Mouse (Mus musculus) lung, embryonic 14.5 days (tissue): ENCODE results near the gene Lmnb2. TPM values are rescaled to one million over a fixed set of nuclear protein-coding genes. Genes with fewer than 3 reads are reported as not detected.

Source experiments
- ATAC-seq: fragments of 200-750 bp; cut with Nextera tagmentation; 2 replicates; pipeline ENCODE4 v1.8.0; 2017; ENCODE audit warnings: mild to moderate bottlenecking, moderate TSS enrichment, moderate library complexity; ENCODE audit not compliant: insufficient read depth
- DNase-seq: peaks from one replicate; pipeline ENCODE4 v3.0.0-alpha.2; 2015
- H3K27ac ChIP-seq: fragments of 300-500 bp; sonication (generic); 2 replicates; pipeline ENCODE4 v1.5.1; 2014; ENCODE audit warnings: low read depth, mild to moderate bottlenecking, moderate library complexity
- H3K27me3 ChIP-seq: fragments of 300-500 bp; sonication (generic); 2 replicates; pipeline ENCODE4 v1.6.1; 2014; ENCODE audit warnings: low read length, control low read depth; ENCODE audit not compliant: insufficient read depth
- H3K36me3 ChIP-seq: fragments of 300-500 bp; sonication (generic); 2 replicates; pipeline ENCODE4 v1.6.1; 2014; ENCODE audit warnings: control low read depth; ENCODE audit not compliant: insufficient read depth
- H3K4me1 ChIP-seq: fragments of 300-500 bp; sonication (generic); 2 replicates; pipeline ENCODE4 v1.6.1; 2014; ENCODE audit warnings: antibody characterized with exemption, control low read depth; ENCODE audit not compliant: insufficient read depth
- H3K4me2 ChIP-seq: fragments of 300-500 bp; sonication (generic); 2 replicates; pipeline ENCODE4 v1.6.1; 2014; ENCODE audit warnings: mild to moderate bottlenecking
- H3K4me3 ChIP-seq: fragments of 300-500 bp; sonication (generic); 2 replicates; pipeline ENCODE4 v1.5.1; 2014; ENCODE audit warnings: low read depth, low read length
- H3K9ac ChIP-seq: fragments of 300-500 bp; sonication (generic); 2 replicates; pipeline ENCODE4 v1.6.1; 2014
- H3K9me3 ChIP-seq: fragments of 300-500 bp; sonication (generic); 2 replicates; pipeline ENCODE4 v1.6.1; 2016; ENCODE audit warnings: low read depth, low read length, control low read depth
- CTCF ChIP-seq: IDR thresholded peaks from 2 replicates; pipeline ENCODE4 v1.5.1; 2016; ENCODE audit warnings: antibody characterized with exemption, low read depth
- WGBS: fragments of 180-500 bp; shearing (Covaris S2); extraction: QIAGEN DNeasy Blood & Tissue Kit; methylation state at CpG from one replicate; pipeline ENCODE4 v1.1.7; 2014; 5-methylcytosine and 5-hydroxymethylcytosine counted together
- polyA plus RNA-seq: library from polyadenylated mRNA; unstranded; fragments of >200 nt; fragmentation: Nextera tagmentation; extraction: Ambion mirVana; gene quantifications from 2 replicates; pipeline ENCODE4 v1.2.1, GENCODE M21; 2014

Gene Lmnb2
- polyA plus RNA-seq, 1 experiment from 2014 or later: 24.4 TPM

GRCm38 (mm10) chr10:80946684-80947437, 28.8 kb upstream of the Lmnb2 start:
- Histone ChIP-seq H3K9ac (peak overlapping the region; percentile 16; the same call in 1 of the 2 replicates), H3K4me1 (peaks cover 15% of the 10 kb centered on the region; the same call in 1 of the 2 replicates), H3K9me3 (no peaks in the 10 kb centered on the region), H3K27me3 (no peaks in the 10 kb centered on the region), H3K4me3 (no peak overlapping the region), H3K4me2 (no peak overlapping the region), H3K27ac (no peak overlapping the region), H3K36me3 (no peaks in the 10 kb centered on the region)
- 58% methylated on average over 14 of the region's 14 CpGs for WGBS
- TF ChIP-seq CTCF: peak; percentile 64
- ATAC-seq (no peak), DNase-seq (no peak)

- no peak for DNase-seq
- Histone ChIP-seq H3K4me3 (no peak overlapping the region), H3K9ac (no peak overlapping the region), H3K4me2 (no peak overlapping the region), H3K9me3 (no peaks in the 10 kb centered on the region), H3K27me3 (no peaks in the 10 kb centered on the region), H3K36me3 (no peaks in the 10 kb centered on the region), H3K4me1 (peaks cover 32% of the 10 kb centered on the region), H3K27ac (no peak overlapping the region)
- no peak for TF ChIP-seq CTCF
- no peak for ATAC-seq
- WGBS: 70% methylated on average over 5 of the region's 5 CpGs
These were observed 26.2 kb upstream of the Lmnb2 start for GRCm38 (mm10) chr10:80944231-80944630.

- no peaks in the 10 kb centered on the region for H3K9me3 ChIP-seq
- WGBS: 44% methylated on average over 9 of the region's 9 CpGs
- ATAC-seq: no peak
- H3K9ac ChIP-seq: no peak overlapping the region
- H3K27ac ChIP-seq: no peak overlapping the region
- no peaks in the 10 kb centered on the region for H3K36me3 ChIP-seq
- no peak for DNase-seq
- H3K4me1 ChIP-seq: peaks cover 37% of the 10 kb centered on the region
- H3K4me3 ChIP-seq: no peak overlapping the region
- no peak for TF ChIP-seq CTCF
- H3K27me3 ChIP-seq: no peaks in the 10 kb centered on the region
- no peak overlapping the region for H3K4me2 ChIP-seq
These were observed 25.7 kb upstream of the Lmnb2 start for GRCm38 (mm10) chr10:80943701-80944100.

GRCm38 (mm10) chr10:80942919-80943318, 24.9 kb upstream of the Lmnb2 start:
- DNase-seq (no peak), ATAC-seq (no peak)
- Histone ChIP-seq H3K9ac (no peak overlapping the region), H3K27me3 (no peaks in the 10 kb centered on the region), H3K4me3 (no peak overlapping the region), H3K36me3 (no peaks in the 10 kb centered on the region), H3K4me1 (peaks cover 35% of the 10 kb centered on the region), H3K4me2 (no peak overlapping the region), H3K27ac (no peak overlapping the region), H3K9me3 (no peaks in the 10 kb centered on the region)
- WGBS: 51% methylated on average over 8 of the region's 8 CpGs
- TF ChIP-seq CTCF: no peak

- DNase-seq (no peak), ATAC-seq (no peak)
- Histone ChIP-seq H3K9ac (no peak overlapping the region), H3K27ac (peak overlapping the region; percentile 79), H3K4me2 (peak overlapping the region; percentile 82), H3K4me1 (peaks cover 40% of the 10 kb centered on the region), H3K27me3 (peaks cover 5% of the 10 kb centered on the region), H3K36me3 (no peaks in the 10 kb centered on the region), H3K4me3 (no peak overlapping the region), H3K9me3 (no peaks in the 10 kb centered on the region)
- TF ChIP-seq CTCF: no peak
- WGBS: 52% methylated on average over 2 of the region's 2 CpGs
These were observed 22.9 kb upstream of the Lmnb2 start for GRCm38 (mm10) chr10:80940988-80941347.

- H3K4me1 ChIP-seq: peaks cover 43% of the 10 kb centered on the region
- H3K9me3 ChIP-seq: no peaks in the 10 kb centered on the region
- TF ChIP-seq CTCF: no peak
- peak overlapping the region; percentile 38 for H3K4me3 ChIP-seq
- DNase-seq (peak; percentile 58), ATAC-seq (peak; percentile 15; the same call in 1 of the 2 replicates)
- peak overlapping the region; percentile 82 for H3K4me2 ChIP-seq
- H3K27ac ChIP-seq: peak overlapping the region; percentile 79
- WGBS: 34% methylated on average over 8 of the region's 8 CpGs
- peak overlapping the region; percentile 50; the same call in 1 of the 2 replicates for H3K9ac ChIP-seq
- peaks cover 7% of the 10 kb centered on the region for H3K27me3 ChIP-seq
- no peaks in the 10 kb centered on the region for H3K36me3 ChIP-seq
These were observed 22.4 kb upstream of the Lmnb2 start for GRCm38 (mm10) chr10:80940320-80940987.

GRCm38 (mm10) chr10:80939671-80940070, 21.6 kb upstream of the Lmnb2 start:
- WGBS: 4% methylated on average over 28 of the region's 28 CpGs
- H3K4me1 ChIP-seq: peaks cover 43% of the 10 kb centered on the region
- H3K4me3 ChIP-seq: peak overlapping the region; percentile 38
- TF ChIP-seq CTCF: no peak
- peak overlapping the region; percentile 82 for H3K4me2 ChIP-seq
- no peaks in the 10 kb centered on the region for H3K9me3 ChIP-seq
- H3K9ac ChIP-seq: peak overlapping the region; percentile 50
- no peaks in the 10 kb centered on the region for H3K36me3 ChIP-seq
- DNase-seq (peak; percentile 90), ATAC-seq (peak; percentile 18)
- H3K27me3 ChIP-seq: peaks cover 7% of the 10 kb centered on the region
- peak overlapping the region; percentile 79 for H3K27ac ChIP-seq
